Mouse (Mus musculus) forebrain, embryonic 15.5 days (tissue): Measurements from ENCODE around the gene Ctnnal1. TPM values are rescaled to one million over a fixed set of nuclear protein-coding genes. Genes with fewer than 3 reads are reported as not detected.

Experiments used
- ATAC-seq: fragments of 200-750 bp; cut with Nextera tagmentation; replicated peaks from 2 replicates; pipeline ENCODE4 v1.8.0; 2017; ENCODE audit warnings: mild to moderate bottlenecking, moderate TSS enrichment, moderate library complexity
- H3K27ac ChIP-seq: fragments of 300-500 bp; sonication (generic); replicated peaks from 2 replicates; pipeline ENCODE4 v1.5.1; 2015; ENCODE audit warnings: mild to moderate bottlenecking, inconsistent platforms
- H3K27me3 ChIP-seq: fragments of 300-500 bp; sonication (generic); 2 replicates; pipeline ENCODE4 v1.6.1; 2015; ENCODE audit warnings: inconsistent platforms
- H3K36me3 ChIP-seq: fragments of 300-500 bp; sonication (generic); 2 replicates; pipeline ENCODE4 v1.6.1; 2015; ENCODE audit warnings: mild to moderate bottlenecking, inconsistent platforms
- H3K4me1 ChIP-seq: fragments of 300-500 bp; sonication (generic); 2 replicates; pipeline ENCODE4 v1.6.1; 2015; ENCODE audit warnings: inconsistent platforms
- H3K4me2 ChIP-seq: fragments of 300-500 bp; sonication (generic); replicated peaks from 2 replicates; pipeline ENCODE4 v1.6.1; 2015; ENCODE audit warnings: mild to moderate bottlenecking, inconsistent platforms
- H3K4me3 ChIP-seq: fragments of 300-500 bp; sonication (generic); 2 replicates; pipeline ENCODE4 v1.5.1; 2015; ENCODE audit warnings: mild to moderate bottlenecking, inconsistent platforms
- H3K9ac ChIP-seq: fragments of 300-500 bp; sonication (generic); replicated peaks from 2 replicates; pipeline ENCODE4 v1.6.1; 2015; ENCODE audit warnings: mild to moderate bottlenecking, inconsistent platforms
- H3K9me3 ChIP-seq: fragments of 300-500 bp; sonication (generic); 2 replicates; pipeline ENCODE4 v1.6.1; 2016; ENCODE audit warnings: inconsistent platforms
- WGBS: fragments of 180-500 bp; shearing (Covaris S2); methylation state at CpG from one replicate; pipeline ENCODE4 v1.1.7; 2015; ENCODE audit warnings: mixed read lengths; 5-methylcytosine and 5-hydroxymethylcytosine counted together
- microRNA counts: library from miRNA; unstranded; fragments of <30 nt; microRNA quantifications from one replicate; lab custom pipeline; 2016
- microRNA-seq: library from miRNA; unstranded; fragments of <30 nt; microRNA quantifications from one replicate; pipeline ENCODE4, GENCODE M21; 2016
- polyA plus RNA-seq: library from polyadenylated mRNA; unstranded; fragments of >200 nt; fragmentation: Nextera tagmentation; extraction: Ambion mirVana; gene quantifications from 2 replicates; pipeline ENCODE4 v1.2.1, GENCODE M21; 2015

Gene Ctnnal1
- polyA plus RNA-seq, 1 experiment from 2014 or later: 11.0 TPM

DNA sequence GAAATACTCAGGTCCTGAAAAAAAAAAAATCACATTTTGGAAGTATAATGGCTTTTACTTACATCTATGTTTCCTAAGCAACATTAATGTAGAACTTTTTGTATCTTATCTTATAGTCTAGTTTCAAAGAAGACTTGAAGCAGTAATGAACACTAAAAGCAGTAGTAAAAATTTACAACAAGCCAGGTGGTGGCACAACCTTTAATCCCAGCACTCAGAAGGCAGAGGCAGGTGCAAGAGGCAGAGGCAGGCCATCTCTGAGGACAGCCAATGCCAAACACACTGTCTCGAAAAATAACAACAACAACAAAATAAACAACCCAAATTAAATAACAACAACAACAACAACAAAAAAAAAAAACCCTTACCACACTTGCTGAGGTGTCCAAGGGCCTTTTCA, 93.9 kb downstream of the Ctnnal1 start:
- H3K4me2 ChIP-seq: no peak overlapping the region

GRCm38 (mm10) chr4:56768913-56769312, 96.1 kb downstream of the Ctnnal1 start:
- Histone ChIP-seq H3K9me3 (no peaks in the 10 kb centered on the region), H3K9ac (no peak overlapping the region), H3K27me3 (no peaks in the 10 kb centered on the region), H3K4me3 (no peak overlapping the region), H3K27ac (no peak overlapping the region), H3K36me3 (peaks cover 95% of the 10 kb centered on the region), H3K4me1 (no peaks in the 10 kb centered on the region), H3K4me2 (no peak overlapping the region)
- 95% methylated on average over 7 of the region's 7 CpGs for WGBS
- ATAC-seq: no peak

More for the DNA sequence above, 93.9 kb downstream of the Ctnnal1 start:
- peaks cover 91% of the 10 kb centered on the region for H3K36me3 ChIP-seq
- H3K4me1 ChIP-seq: no peaks in the 10 kb centered on the region
- no peaks in the 10 kb centered on the region for H3K27me3 ChIP-seq
- no peak overlapping the region for H3K9ac ChIP-seq
- ATAC-seq: no peak
- no peak overlapping the region for H3K4me3 ChIP-seq
- WGBS: 74% methylated on average over 1 of the region's 1 CpGs
- no peaks in the 10 kb centered on the region for H3K9me3 ChIP-seq
- no peak overlapping the region for H3K27ac ChIP-seq

- H3K36me3 ChIP-seq: peaks cover 90% of the 10 kb centered on the region
- H3K4me1 ChIP-seq: no peaks in the 10 kb centered on the region
- 80% methylated on average over 5 of the region's 5 CpGs for WGBS
- no peak for ATAC-seq
- no peak overlapping the region for H3K4me3 ChIP-seq
- H3K4me2 ChIP-seq: no peak overlapping the region
- no peak overlapping the region for H3K9ac ChIP-seq
- H3K9me3 ChIP-seq: no peaks in the 10 kb centered on the region
- no peak overlapping the region for H3K27ac ChIP-seq
- H3K27me3 ChIP-seq: no peaks in the 10 kb centered on the region
These were observed 97.1 kb downstream of the Ctnnal1 start for GRCm38 (mm10) chr4:56767861-56768284.

MicroRNA genes within 50 kb of the gene (microRNA counts, 519-probe panel; counts per million panel counts)
- 3,132 counts per million, percentile 75 among the panel's probes with 10 or more counts for microRNA mmu-miR-32 (lab: Ali Mortazavi, UCI)

Small RNA genes within 50 kb of the gene (microRNA-seq; reads per million reads assigned to microRNA genes)
- 240 reads per million, percentile 65 among the genes with 10 or more reads in this experiment for gene Mir32

Other genes with a start within 250 kb of the Ctnnal1 start
- gene Gm26657, start 125.1 kb downstream of the Ctnnal1 start, polyA plus RNA-seq: not detected in 2 replicates
- not detected in 2 replicates for gene Actl7b, start 123.7 kb downstream of the Ctnnal1 start, polyA plus RNA-seq
- not detected in 2 replicates for gene Actl7a, start 121.8 kb downstream of the Ctnnal1 start, polyA plus RNA-seq
- gene Elp1, start 62.9 kb downstream of the Ctnnal1 start, polyA plus RNA-seq: 55.8 and 56.3 TPM in 2 replicates
- gene Fam206a, start 62.8 kb downstream of the Ctnnal1 start, polyA plus RNA-seq: 14.5 and 15.4 TPM in 2 replicates
- 8.9 and 9.0 TPM in 2 replicates for gene Tmem245, start 82.2 kb upstream of the Ctnnal1 start, polyA plus RNA-seq
- gene Frrs1l, start 125.2 kb upstream of the Ctnnal1 start, polyA plus RNA-seq: 20.3 and 23.5 TPM in 2 replicates